In the genomic region with DNA sequence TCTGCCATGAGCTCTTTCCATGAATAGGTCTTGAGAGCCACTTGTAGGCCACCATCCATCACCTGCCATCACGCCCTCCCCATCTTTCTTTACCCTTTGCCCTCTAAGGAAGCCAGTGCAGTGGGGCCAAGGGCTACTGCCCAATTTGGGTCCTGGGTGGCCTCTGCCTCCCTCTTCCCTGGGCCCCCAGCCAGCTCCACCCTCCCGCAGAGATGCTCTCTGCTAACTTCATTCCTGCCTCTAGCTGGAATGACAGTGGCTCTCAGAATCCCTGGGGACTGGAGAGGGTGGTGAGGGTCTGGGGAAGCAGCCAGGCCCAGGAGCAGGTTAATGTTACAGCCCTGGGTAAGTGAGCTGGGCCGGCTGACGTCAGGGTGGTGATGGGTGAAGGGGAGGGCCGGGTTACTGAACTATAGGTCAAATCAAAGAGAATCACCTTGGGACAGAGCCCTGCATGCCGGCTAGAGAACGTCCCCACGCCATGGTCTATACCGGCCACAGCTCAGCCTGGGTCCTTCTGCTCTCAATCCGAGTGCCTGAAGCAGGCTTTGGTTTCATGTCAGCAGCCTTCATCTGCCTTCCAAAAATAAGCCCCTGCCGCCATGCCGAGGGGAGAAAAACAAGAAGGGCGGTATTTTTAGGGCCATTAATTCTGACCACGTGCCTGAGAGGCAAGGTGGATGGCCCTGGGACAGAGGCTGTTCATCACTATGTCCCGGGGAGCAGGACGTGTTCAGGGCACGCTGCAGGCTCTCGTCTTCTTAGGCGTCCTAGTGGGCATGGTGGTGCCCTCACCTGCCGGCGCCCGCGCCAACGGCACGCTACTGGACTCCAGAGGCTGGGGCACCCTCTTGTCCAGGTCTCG, we compare ENCODE assay signal across 38 mouse cellular contexts. TPM values are rescaled to one million over a fixed set of nuclear protein-coding genes. Genes with fewer than 3 reads are reported as not detected.
DNase-seq lines count a peak whose midpoint lies in the region; ATAC-seq lines count a peak whose summit lies in the region.
"Had no signal": no experiment of that assay in that cellular context is flagged by ENCODE, and none has a peak within 500 bp of the region (broad histone marks: within the 10 kb centered on the region; RNA-seq: fewer than 3 reads in every experiment).

A gene (plus strand): TSS at position 681 of the 865 bp plus-strand sequence.

- no peaks in the 10 kb centered on the region for H3K36me3 ChIP-seq in heart, embryonic 14.5 days (ENCODE audit: control insufficient read depth, insufficient read depth, low read length)
- no peaks in the 10 kb centered on the region for H3K36me3 ChIP-seq in kidney, embryonic 16.5 days (ENCODE audit: insufficient read depth, low read length)
- H3K36me3 ChIP-seq: embryonic facial prominence, embryonic 13.5 days; forebrain, embryonic 10.5 days; forebrain, embryonic 15.5 days; hindbrain, embryonic 10.5 days; liver, embryonic 12.5 days; midbrain, embryonic 12.5 days; neural tube, embryonic 12.5 days had no signal

- H3K27me3 ChIP-seq in heart, embryonic 14.5 days (ENCODE audit: control insufficient read depth, insufficient read depth, low read length): no peaks in the 10 kb centered on the region
- H3K27me3 ChIP-seq in kidney, embryonic 16.5 days (ENCODE audit: insufficient read depth, low read length): peaks cover 10% of the 10 kb centered on the region
- H3K27me3 ChIP-seq: forebrain, embryonic 15.5 days; neural tube, embryonic 12.5 days had no signal

- peak; percentile 85 for DNase-seq in heart, adult 11 months
- no peak for DNase-seq in heart, adult 18-20 months
- DNase-seq in heart, postnatal 36 days: no peak
- DNase-seq in kidney, adult 18-20 months: no peak
- DNase-seq in skeletal muscle tissue, adult 2 months (ENCODE audit: low read depth, low spot score): peak; percentile 85
- no peak for DNase-seq in lung, adult 18-20 months
- DNase-seq: adrenal gland, postnatal 10 days; cerebellum, adult 11 months; kidney, adult 2 months; layer of hippocampus, postnatal 36 days; left cerebral cortex, postnatal 4 days; liver, postnatal 0 days; lung, postnatal 4 days; right cerebral cortex, adult 18-20 months; thymus, adult 18-20 months; thymus, postnatal 25 days had no signal

- no peak within 1 kb of the TSS for H3K27ac ChIP-seq in heart, embryonic 14.5 days (replicated peaks in 1 of 2; ENCODE audit: control insufficient read depth in 1 of 2, insufficient read depth in 1 of 2, low read depth in 2 of 2, low read length in 2 of 2)
- no peak within 1 kb of the TSS for H3K27ac ChIP-seq in kidney, embryonic 16.5 days (ENCODE audit: low read length)
- H3K27ac ChIP-seq: embryonic facial prominence, embryonic 13.5 days; forebrain, embryonic 10.5 days; forebrain, embryonic 15.5 days; hindbrain, embryonic 10.5 days; liver, embryonic 12.5 days; midbrain, embryonic 12.5 days; neural tube, embryonic 12.5 days; stomach, postnatal 0 days had no signal

- no peaks in the 10 kb centered on the region for H3K9me3 ChIP-seq in heart, embryonic 14.5 days (ENCODE audit: control insufficient read depth, low read length)
- H3K9me3 ChIP-seq in kidney, embryonic 16.5 days (ENCODE audit: low read length): no peaks in the 10 kb centered on the region
- H3K9me3 ChIP-seq: embryonic facial prominence, embryonic 13.5 days; forebrain, embryonic 10.5 days; forebrain, embryonic 15.5 days; hindbrain, embryonic 10.5 days; liver, embryonic 12.5 days; midbrain, embryonic 12.5 days; neural tube, embryonic 12.5 days had no signal

- intact Hi-C loops in heart, postnatal 36 days (cut with DNase I): no loop called here

- ATAC-seq in heart, embryonic 14.5 days (ENCODE audit: insufficient number of reproducible peaks, insufficient read depth, low FRiP score, low read depth): no peak; the same call in 1 of the 2 replicates
- peak; percentile 60; the same call in 1 of the 2 replicates for ATAC-seq in kidney, embryonic 16.5 days (ENCODE audit: low FRiP score, low TSS enrichment)
- ATAC-seq: forebrain, embryonic 15.5 days; hindbrain, embryonic 16.5 days; liver, embryonic 12.5 days; liver, postnatal 0 days; lung, postnatal 0 days; Patski had no signal

- peak within 1 kb of the TSS; percentile 23 for H3K4me2 ChIP-seq in heart, embryonic 14.5 days (ENCODE audit: low read length)
- H3K4me2 ChIP-seq in kidney, embryonic 16.5 days (replicated peaks; ENCODE audit: low read depth, low read length): peak within 1 kb of the TSS; percentile 23; the same call in 1 of the 2 replicates
- H3K4me2 ChIP-seq: embryonic facial prominence, embryonic 13.5 days; forebrain, embryonic 15.5 days; liver, embryonic 12.5 days; midbrain, embryonic 12.5 days; neural tube, embryonic 12.5 days had no signal

- H3K9ac ChIP-seq in heart, embryonic 14.5 days (ENCODE audit: low read length): no peak within 1 kb of the TSS
- no peak within 1 kb of the TSS for H3K9ac ChIP-seq in kidney, embryonic 16.5 days (replicated peaks; ENCODE audit: low read length)
- H3K9ac ChIP-seq: embryonic facial prominence, embryonic 13.5 days; forebrain, embryonic 15.5 days; liver, embryonic 12.5 days; liver, postnatal 0 days; midbrain, embryonic 12.5 days; neural tube, embryonic 12.5 days had no signal

- 54% methylated on average over 26 of the region's 26 CpGs for WGBS in heart, embryonic 14.5 days
- WGBS in kidney, embryonic 16.5 days: 45% methylated on average over 26 of the region's 26 CpGs

- H3K4me3 ChIP-seq in heart, embryonic 14.5 days (ENCODE audit: control insufficient read depth in 1 of 2, insufficient read depth in 1 of 2, low read depth in 1 of 2, low read length in 2 of 2): no peak within 1 kb of the TSS
- no peak within 1 kb of the TSS for H3K4me3 ChIP-seq in kidney, embryonic 16.5 days (ENCODE audit: low read length)
- H3K4me3 ChIP-seq: embryonic facial prominence, embryonic 13.5 days; forebrain, embryonic 10.5 days; forebrain, embryonic 15.5 days; hindbrain, embryonic 10.5 days; liver, embryonic 12.5 days; megakaryocyte, embryonic 14.5 days; midbrain, embryonic 12.5 days; myocyte; neural tube, embryonic 12.5 days had no signal

- H3K4me1 ChIP-seq in heart, embryonic 14.5 days (ENCODE audit: control insufficient read depth in 2 of 2, insufficient read depth in 2 of 2, low read length in 2 of 2): peaks cover 16% of the 10 kb centered on the region in 2 experiments
- 0 out of 2 replicates have a peak, but pooled peaks cover 7% of the 10 kb centered on the region for H3K4me1 ChIP-seq in kidney, embryonic 16.5 days (ENCODE audit: insufficient read depth, low read length)

RNA-seq across cellular contexts. Expression of the gene that starts here (rescaled TPM):
- total RNA-seq in heart, adult 18-20 months (2021): under 1 TPM; 0.57 to 0.77 TPM
- 0.11 and 0.14 TPM in 2 replicates for polyA plus RNA-seq in heart, embryonic 14.5 days (2014; fragmentation: Nextera tagmentation; extraction: Ambion mirVana)
- total RNA-seq in heart, postnatal 36 days (2021): under 1 TPM; 0.22 to 0.81 TPM
- polyA plus RNA-seq in kidney, embryonic 16.5 days (2015; fragmentation: Nextera tagmentation; extraction: Ambion mirVana): 0.04 and 0.05 TPM in 2 replicates
- total RNA-seq: common myeloid progenitor, adult 5-6 weeks; layer of hippocampus, postnatal 36 days; left cerebral cortex, postnatal 4 days; MEL; midbrain, postnatal 0 days had no signal
- polyA plus RNA-seq: forebrain, embryonic 10.5 days; forebrain, embryonic 15.5 days; frontal cortex, adult 2 months; gonadal fat pad, adult 2 months; hindbrain, embryonic 10.5 days; hindbrain, embryonic 16.5 days; large intestine, adult 2 months; liver, embryonic 12.5 days; liver, postnatal 0 days; lung, postnatal 0 days; midbrain, embryonic 12.5 days; midbrain, postnatal 0 days; myocyte; Patski; spleen, adult 2 months; stomach, postnatal 0 days had no signal

Comparison
In these comparisons a context has a peak if more than half of its experiments do, and no peak if none do; other contexts are left out.
1. DNase-seq: peak in heart, adult 11 months (single experiment) and skeletal muscle tissue, adult 2 months (single experiment); none in heart, adult 18-20 months (0 of 2), heart, postnatal 36 days (0 of 2), kidney, adult 18-20 months (single experiment) and lung, adult 18-20 months (0 of 2).
2. Peak in ATAC-seq and H3K4me2 ChIP-seq in kidney, embryonic 16.5 days; RNA of the gene not detected or under 1 TPM.